Mouse (Mus musculus): ENCODE results near the gene Ankrd10.

- TF ChIP-seq CTCF (IDR thresholded peaks at IDR 0.05) (no peak), POLR2A (IDR thresholded peaks at IDR 0.05; ENCODE audit: insufficient read depth, low read depth, low read length) (no peak), EP300 (IDR thresholded peaks at IDR 0.05; ENCODE audit: insufficient read depth, low read depth, low read length) (no peak)
These were observed 42.2 kb downstream of the Ankrd10 start for GRCm38 (mm10) chr8:11593222-11593884.
